Mouse (Mus musculus) CH12.LX (cell line): ENCODE results near the gene Med25. TPM values are rescaled to one million over a fixed set of nuclear protein-coding genes. Genes with fewer than 3 reads are reported as not detected.
A peak's percentile ranks its signal among the peaks of the same experiment; 100 is the strongest.

Experiments used
- DNase-seq: peaks from one replicate; pipeline ENCODE4 v3.0.0-alpha.2; 2013; ENCODE audit errors: extremely low read depth
- H3K27ac ChIP-seq: 2 replicates; pipeline ENCODE4 v1.5.1; 2012; ENCODE audit warnings: low read depth, mild to moderate bottlenecking, control low read depth, moderate library complexity; ENCODE audit not compliant: insufficient read depth
- H3K27me3 ChIP-seq: replicated peaks from 2 replicates; pipeline ENCODE3; 2012; ENCODE audit warnings: inconsistent platforms
- H3K36me3 ChIP-seq, 2 experiments: replicated peaks in 1 of 2; 2 replicates each; pipeline versions ENCODE3 to v1.6.1; 2012; ENCODE audit warnings: inconsistent platforms in 1 of 2, low read length in 1 of 2, mild to moderate bottlenecking in 1 of 2, mixed read lengths in 1 of 2, moderate library complexity in 1 of 2; ENCODE audit not compliant: control insufficient read depth in 1 of 2, insufficient read depth in 1 of 2
- H3K4me1 ChIP-seq, 2 experiments: 2 replicates each; pipeline ENCODE4 v1.6.1; 2012; ENCODE audit warnings: inconsistent platforms in 1 of 2, moderate library complexity in 1 of 2; ENCODE audit not compliant: insufficient read depth in 2 of 2, control insufficient read depth in 1 of 2
- H3K4me2 ChIP-seq: 2 replicates; pipeline ENCODE4 v1.6.1; 2012; ENCODE audit warnings: low read depth, mild to moderate bottlenecking, control low read depth; ENCODE audit not compliant: poor library complexity, insufficient read depth, severe bottlenecking
- H3K4me3 ChIP-seq, 3 experiments: fragments of 150-350 bp in 1 of 3; sonication (generic) in 1 of 3; replicated peaks in 1 of 3; 2 replicates each; pipeline versions ENCODE3 to v1.5.1; 2011 to 2012; ENCODE audit warnings: low read depth in 2 of 3, low read length in 2 of 3, mild to moderate bottlenecking in 2 of 3, moderate library complexity in 2 of 3, control low read depth in 1 of 3, improper control_type of control experiment in 1 of 3, inconsistent platforms in 1 of 3, mixed read lengths in 1 of 3; ENCODE audit not compliant: poor library complexity in 1 of 3
- H3K79me2 ChIP-seq: replicated peaks from 2 replicates; pipeline ENCODE4 v1.6.1; 2012; ENCODE audit warnings: mild to moderate bottlenecking, moderate library complexity; ENCODE audit not compliant: control insufficient read depth, poor library complexity, insufficient read depth, severe bottlenecking; ENCODE audit errors: extremely low read depth
- H3K9ac ChIP-seq: 2 replicates; pipeline ENCODE4 v1.6.1; 2012; ENCODE audit warnings: low read depth, mild to moderate bottlenecking, control low read depth, moderate library complexity; ENCODE audit not compliant: insufficient read depth
- H3K9me3 ChIP-seq: replicated peaks from 2 replicates; pipeline ENCODE3; 2012; ENCODE audit warnings: low read length, inconsistent platforms, mixed read lengths
- BHLHE40 ChIP-seq: IDR thresholded peaks from 2 replicates; pipeline ENCODE4 v1.6.1; 2011; ENCODE audit warnings: mild to moderate bottlenecking, low read depth, low read length, improper control_type of control experiment
- CHD1 ChIP-seq: IDR thresholded peaks from 2 replicates; pipeline ENCODE4 v1.6.1; 2012; ENCODE audit warnings: low read depth, low read length, improper control_type of control experiment, inconsistent platforms
- CHD2 ChIP-seq: IDR thresholded peaks from 2 replicates; pipeline ENCODE4 v1.6.1; 2011; ENCODE audit warnings: low read length, improper control_type of control experiment
- CTCF ChIP-seq, 2 experiments: IDR thresholded peaks in 1 of 2; conservative IDR thresholded peaks in 1 of 2; 2 replicates each; pipeline ENCODE4 v1.5.1; 2011 to 2012; ENCODE audit warnings: low read depth in 2 of 2, low read length in 2 of 2, improper control_type of control experiment in 1 of 2, inconsistent platforms in 1 of 2, mild to moderate bottlenecking in 1 of 2, moderate library complexity in 1 of 2
- E2F4 ChIP-seq: IDR thresholded peaks from 2 replicates; pipeline ENCODE4 v1.6.1; 2011; ENCODE audit warnings: low read depth, low read length, improper control_type of control experiment; ENCODE audit not compliant: insufficient replicate concordance
- ELF1 ChIP-seq: IDR thresholded peaks from 2 replicates; pipeline ENCODE4 v1.6.1; 2014; ENCODE audit warnings: low read depth, mild to moderate bottlenecking, inconsistent platforms, low read length, improper control_type of control experiment
- EP300 ChIP-seq: IDR thresholded peaks from 2 replicates; pipeline ENCODE4 v1.6.1; 2011; ENCODE audit warnings: low read length, improper control_type of control experiment
- ETS1 ChIP-seq: conservative IDR thresholded peaks from 2 replicates; pipeline ENCODE4 v1.6.1; 2012; ENCODE audit warnings: low read depth, mild to moderate bottlenecking, inconsistent platforms, low read length, improper control_type of control experiment, moderate library complexity
- GABPA ChIP-seq: IDR thresholded peaks from 2 replicates; pipeline ENCODE4 v1.6.1; 2012; ENCODE audit warnings: low read depth, low read length, improper control_type of control experiment, inconsistent platforms; ENCODE audit not compliant: insufficient replicate concordance
- HCFC1 ChIP-seq: IDR thresholded peaks from 2 replicates; pipeline ENCODE4 v1.6.1; 2012; ENCODE audit warnings: low read depth, mild to moderate bottlenecking, inconsistent platforms, low read length, improper control_type of control experiment
- IRF4 ChIP-seq: IDR thresholded peaks from 2 replicates; pipeline ENCODE4 v1.6.1; 2014; ENCODE audit warnings: low read depth, mild to moderate bottlenecking, inconsistent platforms, low read length, improper control_type of control experiment
- JUN ChIP-seq: IDR thresholded peaks from 2 replicates; pipeline ENCODE4 v1.6.1; 2011; ENCODE audit warnings: low read depth, mild to moderate bottlenecking, low read length, improper control_type of control experiment, moderate library complexity; ENCODE audit not compliant: insufficient read depth
- JUND ChIP-seq: conservative IDR thresholded peaks from 2 replicates; pipeline ENCODE4 v1.6.1; 2011; ENCODE audit warnings: low read depth, low read length, improper control_type of control experiment
- KAT2A ChIP-seq: IDR thresholded peaks from 2 replicates; pipeline ENCODE4 v1.6.1; 2012; ENCODE audit warnings: low read length, improper control_type of control experiment, inconsistent platforms; ENCODE audit not compliant: insufficient replicate concordance
- MAFK ChIP-seq: IDR thresholded peaks from 2 replicates; pipeline ENCODE4 v1.6.1; 2011; ENCODE audit warnings: low read length, improper control_type of control experiment; ENCODE audit not compliant: insufficient replicate concordance
- MAX ChIP-seq: IDR thresholded peaks from 2 replicates; pipeline ENCODE4 v1.6.1; 2011; ENCODE audit warnings: low read length, improper control_type of control experiment
- MAZ ChIP-seq: IDR thresholded peaks from 2 replicates; pipeline ENCODE4 v1.6.1; 2012; ENCODE audit warnings: low read depth, mild to moderate bottlenecking, inconsistent platforms, low read length, improper control_type of control experiment, moderate library complexity
- MEF2A ChIP-seq: IDR thresholded peaks from 2 replicates; pipeline ENCODE4 v1.6.1; 2014; ENCODE audit warnings: low read depth, mild to moderate bottlenecking, inconsistent platforms, low read length, improper control_type of control experiment, borderline replicate concordance
- MXI1 ChIP-seq: IDR thresholded peaks from 2 replicates; pipeline ENCODE4 v1.6.1; 2011; ENCODE audit warnings: mild to moderate bottlenecking, low read depth, low read length, improper control_type of control experiment
- MYC ChIP-seq: IDR thresholded peaks from 2 replicates; pipeline ENCODE4 v1.6.1; 2011; ENCODE audit warnings: low read depth, mild to moderate bottlenecking, improper control_type of control experiment, low read length
- NELFE ChIP-seq: IDR thresholded peaks from 2 replicates; pipeline ENCODE4 v1.6.1; 2011; ENCODE audit warnings: low read depth, low read length, improper control_type of control experiment
- NRF1 ChIP-seq: IDR thresholded peaks from 2 replicates; pipeline ENCODE4 v1.6.1; 2014; ENCODE audit warnings: low read depth, mild to moderate bottlenecking, inconsistent platforms, low read length, improper control_type of control experiment, moderate library complexity
- PAX5 ChIP-seq: IDR thresholded peaks from 2 replicates; pipeline ENCODE4 v1.6.1; 2012; ENCODE audit warnings: low read length, inconsistent platforms, mixed read lengths
- POLR2A ChIP-seq: IDR thresholded peaks from 2 replicates; pipeline ENCODE4 v1.6.1; 2011; ENCODE audit warnings: low read depth, mild to moderate bottlenecking, improper control_type of control experiment, low read length
- POLR2AphosphoS2 ChIP-seq: IDR thresholded peaks from 2 replicates; pipeline ENCODE4 v1.6.1; 2011; ENCODE audit warnings: low read depth, low read length, improper control_type of control experiment
- RAD21 ChIP-seq: IDR thresholded peaks from 2 replicates; pipeline ENCODE4 v1.6.1; 2011; ENCODE audit warnings: low read depth, mild to moderate bottlenecking, low read length, improper control_type of control experiment, moderate library complexity
- RCOR1 ChIP-seq: conservative IDR thresholded peaks from 2 replicates; pipeline ENCODE4 v1.6.1; 2012; ENCODE audit warnings: low read depth, mild to moderate bottlenecking, inconsistent platforms, low read length, improper control_type of control experiment
- SIN3A ChIP-seq: IDR thresholded peaks from 2 replicates; pipeline ENCODE4 v1.6.1; 2012; ENCODE audit warnings: low read length, improper control_type of control experiment, inconsistent platforms
- SMC3 ChIP-seq: IDR thresholded peaks from 2 replicates; pipeline ENCODE4 v1.6.1; 2011; ENCODE audit warnings: low read depth, low read length, improper control_type of control experiment
- TBP ChIP-seq: conservative IDR thresholded peaks from 2 replicates; pipeline ENCODE4 v1.6.1; 2011; ENCODE audit warnings: low read depth, low read length, improper control_type of control experiment
- TCF12 ChIP-seq: IDR thresholded peaks from 2 replicates; pipeline ENCODE4 v1.6.1; 2014; ENCODE audit warnings: low read depth, mild to moderate bottlenecking, inconsistent platforms, low read length, improper control_type of control experiment
- UBTF ChIP-seq: IDR thresholded peaks from 2 replicates; pipeline ENCODE4 v1.6.1; 2012; ENCODE audit warnings: low read depth, mild to moderate bottlenecking, inconsistent platforms, low read length, improper control_type of control experiment, moderate library complexity
- USF1 ChIP-seq: IDR thresholded peaks from 2 replicates; pipeline ENCODE4 v1.6.1; 2014; ENCODE audit warnings: low read depth, mild to moderate bottlenecking, inconsistent platforms, low read length, improper control_type of control experiment
- USF2 ChIP-seq: conservative IDR thresholded peaks from 2 replicates; pipeline ENCODE4 v1.6.1; 2011; ENCODE audit warnings: low read depth, low read length, improper control_type of control experiment
- ZC3H11A ChIP-seq: IDR thresholded peaks from 2 replicates; pipeline ENCODE4 v1.6.1; 2012; ENCODE audit warnings: low read depth, mild to moderate bottlenecking, inconsistent platforms, low read length, improper control_type of control experiment
- ZKSCAN1 ChIP-seq: IDR thresholded peaks from 2 replicates; pipeline ENCODE4 v1.6.1; 2012; ENCODE audit warnings: low read depth, inconsistent platforms, low read length, improper control_type of control experiment, borderline replicate concordance
- ZMIZ1 ChIP-seq: IDR thresholded peaks from 2 replicates; pipeline ENCODE4 v1.6.1; 2012; ENCODE audit warnings: low read depth, mild to moderate bottlenecking, inconsistent platforms, low read length, improper control_type of control experiment
- ZNF384 ChIP-seq: IDR thresholded peaks from 2 replicates; pipeline ENCODE4 v1.6.1; 2012; ENCODE audit warnings: low read depth, low read length, improper control_type of control experiment, inconsistent platforms
- dilution Hi-C: fragments of 300-500 bp; cut with MboI; formaldehyde crosslinking; loops from 2 replicates; pipeline ENCODE4 v1.14.3; 2020; ENCODE audit warnings: low sequenced_read_pairs; ENCODE audit not compliant: extremely low pct_unique_long_range_greater_than_20kb, extremely low pct_ligation_motif_present
- in situ Hi-C: fragments of 300-500 bp; cut with MboI; formaldehyde crosslinking; loops from 3 replicates; pipeline ENCODE4 v1.14.3; 2019; ENCODE audit warnings: low sequenced_read_pairs, low pct_ligation_motif_present, low pct_unique_long_range_greater_than_20kb, mixed read lengths
- polyA plus RNA-seq: library from polyadenylated mRNA; unstranded; fragments of >175 nt; gene quantifications from 2 replicates; pipeline ENCODE4 v1.2.1, GENCODE M21; 2012; ENCODE audit warnings: low read depth; ENCODE audit not compliant: insufficient read length
- total RNA-seq, 2 experiments: library from RNA; depleted of rRNA; stranded (reverse); fragments of 300-350 nt in 1 of 2; fragments of >200 nt in 1 of 2; gene quantifications; 2 replicates each; pipeline ENCODE4 v1.2.3; 2012 to 2014

Med25 gene
- total and polyA plus RNA-seq, 3 experiments = 18.4 to 67.4 (median 56.7) TPM

- dilution Hi-C loops = no loop called here
- peak overlapping the region; percentile 81 for H3K4me2 ChIP-seq
- H3K79me2 ChIP-seq = peaks cover 28% of the 10 kb centered on the region
- TF ChIP-seq IRF4 (no peak; the same call in 1 of the 2 replicates), ZC3H11A (no peak), TCF12 (peak; percentile 66), ETS1 (peak; percentile 78), ZMIZ1 (peak; percentile 94), SMC3 (no peak), ZKSCAN1 (no peak), ELF1 (no peak; the same call in none of the 2 replicates), JUN (no peak), USF2 (no peak), MEF2A (peak; percentile 80; the same call in 1 of the 2 replicates), SIN3A (no peak; the same call in 1 of the 2 replicates), USF1 (no peak), MAFK (no peak), CHD1 (no peak), POLR2A (peak; percentile 78), GABPA (no peak), CTCF (conservative IDR thresholded peaks at IDR 0.05 in 1 of 2, IDR thresholded peaks at IDR 0.05 in 1 of 2; ENCODE audit: low read depth in 2 of 2, low read length in 2 of 2) (no peak), RCOR1 (no peak), MAZ (no peak; the same call in none of the 2 replicates), UBTF (no peak), HCFC1 (peak; percentile 30; the same call in 1 of the 2 replicates), BHLHE40 (peak; percentile 27; the same call in 1 of the 2 replicates), ZNF384 (no peak), POLR2AphosphoS2 (no peak; the same call in none of the 2 replicates), TBP (peak; percentile 78), EP300 (0 out of 2 replicates have a peak, but pooled peaks have one; percentile 34), MAX (no peak), NRF1 (no peak), CHD2 (peak; percentile 55), MYC (no peak), PAX5 (no peak), NELFE (0 out of 2 replicates have a peak, but pooled peaks have one; percentile 68), MXI1 (no peak), E2F4 (no peak), JUND (no peak), RAD21 (no peak), KAT2A (no peak)
- TF ChIP-seq, all 38 proteins: peak for 11
- in situ Hi-C loops = no loop called here
- peak overlapping the region; percentile 55; the same call in 1 of the 2 replicates for H3K9ac ChIP-seq
- peak overlapping the region; percentile 2 to 71 (median 50) for H3K4me3 ChIP-seq
- H3K27me3 ChIP-seq = no peaks in the 10 kb centered on the region
- peaks cover 33% of the 10 kb centered on the region for H3K9me3 ChIP-seq
- peak; percentile 93 for DNase-seq
- H3K27ac ChIP-seq = peak overlapping the region; percentile 100
- H3K4me1 ChIP-seq = peaks cover 27 to 82% of the 10 kb centered on the region in 2 experiments
- peaks cover 47 to 64% of the 10 kb centered on the region in 2 experiments for H3K36me3 ChIP-seq
Observed at GRCm38 (mm10) chr7:44836016-44836404, 56.5 kb downstream of the Med25 start.
